Mouse (Mus musculus): ENCODE data around the gene Nrtn. TPM values are rescaled to one million over a fixed set of nuclear protein-coding genes. Genes with fewer than 3 reads are reported as not detected.

Gene Nrtn
- polyA plus RNA-seq, 1 experiment: 36.8 TPM

DNA sequence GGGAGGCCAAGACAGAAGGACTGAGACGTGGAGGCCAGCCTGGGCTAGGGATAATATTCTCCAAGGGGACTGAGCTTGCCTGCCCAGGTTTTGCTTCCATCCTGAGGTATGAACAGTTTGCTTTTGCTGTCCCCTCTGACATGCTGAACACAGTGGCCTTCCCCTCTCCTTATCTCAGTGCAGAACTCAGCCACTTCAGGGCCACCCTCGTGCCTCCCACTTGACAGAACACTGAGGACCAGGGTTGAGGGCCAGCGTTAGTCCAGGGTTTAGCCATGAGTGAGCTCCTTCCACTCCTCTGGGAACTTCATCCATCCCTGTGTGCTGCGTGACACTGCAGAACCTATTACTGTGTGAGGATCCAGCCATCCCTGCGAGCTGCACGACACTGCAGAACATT, 32.0 kb upstream of the Nrtn start:
- WGBS: 84% methylated on average over 6 of the region's 6 CpGs
- H3K4me1 ChIP-seq (ENCODE audit: control insufficient read depth, insufficient read depth, insufficient read length, low read length): no peaks in the 10 kb centered on the region
- TF ChIP-seq CTCF (IDR thresholded peaks at IDR 0.05; ENCODE audit: extremely low read depth, insufficient read length, insufficient replicate concordance, low read depth, low read length): no peak
- TF ChIP-seq POLR2A (IDR thresholded peaks at IDR 0.05; ENCODE audit: low read depth, low read length): no peak
- no peak overlapping the region for H3K27ac ChIP-seq (ENCODE audit: insufficient read depth, low read depth, low read length)
- no peaks in the 10 kb centered on the region for H3K27me3 ChIP-seq (ENCODE audit: control insufficient read depth, insufficient read depth, low read length)
- H3K36me3 ChIP-seq (ENCODE audit: control insufficient read depth, insufficient read depth, low read length): no peaks in the 10 kb centered on the region
- no peak overlapping the region for H3K4me3 ChIP-seq (ENCODE audit: low read depth, low read length)

GRCm38 (mm10) chr17:56788886-56789285, 31.6 kb upstream of the Nrtn start:
- no peaks in the 10 kb centered on the region for H3K4me1 ChIP-seq (ENCODE audit: control insufficient read depth, insufficient read depth, insufficient read length, low read length)
- WGBS: 50% methylated on average over 3 of the region's 3 CpGs

DNA sequence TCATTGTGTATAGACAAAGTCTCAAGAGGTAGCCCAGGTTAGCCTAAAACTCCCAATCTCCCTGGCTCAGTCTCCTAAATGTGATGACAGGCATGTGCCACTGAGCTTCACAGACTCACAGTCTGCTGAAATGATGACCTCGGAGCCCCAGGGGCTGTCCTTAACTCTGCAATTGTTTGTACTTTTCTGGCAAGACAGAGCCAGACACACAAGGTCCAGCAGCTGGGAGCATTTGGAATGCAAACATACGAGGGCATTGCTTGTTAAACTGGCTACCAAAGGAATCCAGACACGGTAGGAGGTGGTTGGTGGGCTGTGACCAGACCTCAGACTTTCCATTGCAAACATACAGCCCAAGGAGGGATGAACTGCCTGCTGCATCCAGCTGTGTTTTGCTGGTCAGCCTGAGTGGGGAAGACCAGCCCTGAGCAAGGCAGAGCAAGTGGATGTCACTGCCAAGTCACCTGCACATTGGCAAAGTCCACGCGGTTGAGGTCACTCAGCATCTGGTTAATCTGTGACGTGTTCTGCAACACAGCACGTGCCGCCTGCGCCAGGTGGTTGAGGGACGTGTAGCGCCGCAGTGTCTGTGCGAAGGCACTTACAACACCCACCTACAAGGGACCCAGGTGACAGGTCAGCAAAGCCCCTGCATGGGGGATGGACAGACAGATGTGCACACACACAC, 23.1 kb upstream of the Nrtn start:
- H3K36me3 ChIP-seq (ENCODE audit: control insufficient read depth, insufficient read depth, low read length): no peaks in the 10 kb centered on the region
- 58% methylated on average over 13 of the region's 13 CpGs for WGBS
- no peaks in the 10 kb centered on the region for H3K4me1 ChIP-seq (ENCODE audit: control insufficient read depth, insufficient read depth, insufficient read length, low read length)
- H3K4me3 ChIP-seq (ENCODE audit: low read depth, low read length): no peak overlapping the region
- TF ChIP-seq POLR2A (IDR thresholded peaks at IDR 0.05; ENCODE audit: low read depth, low read length): no peak
- TF ChIP-seq CTCF (IDR thresholded peaks at IDR 0.05; ENCODE audit: extremely low read depth, insufficient read length, insufficient replicate concordance, low read depth, low read length): no peak
- no peak overlapping the region for H3K27ac ChIP-seq (ENCODE audit: insufficient read depth, low read depth, low read length)
- H3K27me3 ChIP-seq (ENCODE audit: control insufficient read depth, insufficient read depth, low read length): no peaks in the 10 kb centered on the region

More at GRCm38 (mm10) chr17:56788886-56789285, 31.6 kb upstream of the Nrtn start:
- no peak overlapping the region for H3K4me3 ChIP-seq (ENCODE audit: low read depth, low read length)
- H3K27ac ChIP-seq (ENCODE audit: insufficient read depth, low read depth, low read length): no peak overlapping the region
- H3K27me3 ChIP-seq (ENCODE audit: control insufficient read depth, insufficient read depth, low read length): no peaks in the 10 kb centered on the region
- no peaks in the 10 kb centered on the region for H3K36me3 ChIP-seq (ENCODE audit: control insufficient read depth, insufficient read depth, low read length)
- TF ChIP-seq CTCF (IDR thresholded peaks at IDR 0.05; ENCODE audit: extremely low read depth, insufficient read length, insufficient replicate concordance, low read depth, low read length): no peak

DNA sequence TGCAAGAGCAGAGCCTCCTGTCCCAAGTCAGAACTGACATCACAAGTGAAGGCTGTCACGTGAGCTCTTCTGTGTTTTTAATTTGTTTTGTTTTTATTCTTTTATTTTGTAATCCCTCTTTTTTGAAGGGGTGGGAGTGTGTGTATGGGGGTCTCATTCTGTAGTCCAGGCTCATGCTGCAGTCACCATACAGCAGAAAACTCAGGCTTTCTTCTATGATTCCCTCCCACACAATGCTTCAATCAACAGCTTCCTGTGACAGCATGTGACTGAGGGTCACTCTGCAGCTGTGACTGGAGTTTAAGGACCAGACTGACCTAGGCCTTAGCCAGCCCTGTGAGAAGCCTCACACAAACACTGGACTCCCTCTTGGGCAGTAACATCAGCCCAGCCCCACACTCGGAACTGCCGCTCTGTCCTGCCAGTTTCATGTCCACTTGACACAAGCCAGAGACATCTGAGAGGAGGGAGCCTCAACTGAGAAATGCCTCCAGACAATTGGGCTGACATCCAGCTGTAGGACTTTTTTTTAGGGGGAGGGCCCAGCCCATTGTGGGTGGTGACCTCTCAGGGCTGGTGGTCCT, 21.5 kb upstream of the Nrtn start:
- WGBS: 79% methylated on average over 3 of the region's 3 CpGs
- Histone ChIP-seq H3K27ac (ENCODE audit: insufficient read depth, low read depth, low read length) (no peak overlapping the region), H3K27me3 (ENCODE audit: control insufficient read depth, insufficient read depth, low read length) (no peaks in the 10 kb centered on the region), H3K4me3 (ENCODE audit: low read depth, low read length) (no peak overlapping the region), H3K36me3 (ENCODE audit: control insufficient read depth, insufficient read depth, low read length) (no peaks in the 10 kb centered on the region), H3K4me1 (ENCODE audit: control insufficient read depth, insufficient read depth, insufficient read length, low read length) (no peaks in the 10 kb centered on the region)
- TF ChIP-seq POLR2A (IDR thresholded peaks at IDR 0.05; ENCODE audit: low read depth, low read length) (no peak), CTCF (IDR thresholded peaks at IDR 0.05; ENCODE audit: extremely low read depth, insufficient read length, insufficient replicate concordance, low read depth, low read length) (no peak)

DNA sequence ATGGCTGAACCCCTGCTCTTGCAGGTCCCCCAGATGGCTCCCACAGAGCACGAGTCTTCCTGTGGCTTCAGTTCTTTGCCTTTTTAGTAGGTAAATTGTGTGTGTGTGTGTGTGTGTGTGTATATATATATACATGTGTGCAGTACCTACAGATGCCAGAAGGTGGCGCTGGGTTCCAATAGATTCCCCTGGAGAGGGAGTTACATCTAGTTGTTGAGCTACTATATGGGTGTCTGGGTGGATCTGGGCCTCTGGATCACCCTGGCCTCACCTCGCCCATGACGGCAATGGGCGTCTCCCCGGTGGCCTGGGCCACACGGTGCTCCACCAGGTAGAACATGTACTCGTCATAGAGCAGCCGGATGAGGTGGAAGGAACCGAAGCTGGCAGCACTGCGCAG, 20.2 kb upstream of the Nrtn start:
- Histone ChIP-seq H3K36me3 (ENCODE audit: control insufficient read depth, insufficient read depth, low read length) (no peaks in the 10 kb centered on the region), H3K4me1 (ENCODE audit: control insufficient read depth, insufficient read depth, insufficient read length, low read length) (no peaks in the 10 kb centered on the region), H3K4me3 (ENCODE audit: low read depth, low read length) (no peak overlapping the region), H3K27me3 (ENCODE audit: control insufficient read depth, insufficient read depth, low read length) (no peaks in the 10 kb centered on the region), H3K27ac (ENCODE audit: insufficient read depth, low read depth, low read length) (no peak overlapping the region)
- WGBS: 94% methylated on average over 11 of the region's 11 CpGs
- TF ChIP-seq CTCF (IDR thresholded peaks at IDR 0.05; ENCODE audit: extremely low read depth, insufficient read length, insufficient replicate concordance, low read depth, low read length) (no peak), POLR2A (IDR thresholded peaks at IDR 0.05; ENCODE audit: low read depth, low read length) (no peak)

DNA sequence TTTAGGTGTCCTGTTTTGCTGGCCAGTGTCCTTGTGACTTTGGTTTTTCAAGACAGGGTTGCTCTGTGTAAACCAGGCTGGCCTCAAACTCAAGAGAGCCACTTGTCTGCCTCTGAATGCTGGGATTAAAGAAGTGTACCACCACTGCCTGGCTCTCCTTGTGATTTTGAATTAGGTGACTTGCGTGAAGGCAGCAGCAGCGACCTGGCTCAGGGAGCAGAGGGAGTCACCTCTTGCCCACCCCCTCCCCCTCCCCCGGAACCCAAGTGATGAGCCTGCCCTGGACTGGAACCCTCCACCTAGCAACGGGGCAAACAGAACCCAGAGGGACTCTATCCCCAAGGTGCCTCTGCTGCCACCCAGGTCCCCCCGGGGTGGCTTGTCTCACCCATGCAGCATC, 12.6 kb upstream of the Nrtn start, which contains the start of gene Prr22:
Gene Prr22 (plus strand): TSS at position 301 of the 400 bp plus-strand sequence.
- TF ChIP-seq POLR2A (IDR thresholded peaks at IDR 0.05; ENCODE audit: low read depth, low read length) (no peak), CTCF (IDR thresholded peaks at IDR 0.05; ENCODE audit: extremely low read depth, insufficient read length, insufficient replicate concordance, low read depth, low read length) (no peak)
- H3K27ac ChIP-seq (ENCODE audit: insufficient read depth, low read depth, low read length): no peak within 1 kb of the TSS
- H3K36me3 ChIP-seq (ENCODE audit: control insufficient read depth, insufficient read depth, low read length): peaks cover 34% of the 10 kb centered on the region
- no peak within 1 kb of the TSS for H3K4me3 ChIP-seq (ENCODE audit: low read depth, low read length)
- peaks cover 6% of the 10 kb centered on the region for H3K4me1 ChIP-seq (ENCODE audit: control insufficient read depth, insufficient read depth, insufficient read length, low read length)
- 88% methylated on average over 5 of the region's 5 CpGs for WGBS
- H3K27me3 ChIP-seq (ENCODE audit: control insufficient read depth, insufficient read depth, low read length): no peaks in the 10 kb centered on the region

DNA sequence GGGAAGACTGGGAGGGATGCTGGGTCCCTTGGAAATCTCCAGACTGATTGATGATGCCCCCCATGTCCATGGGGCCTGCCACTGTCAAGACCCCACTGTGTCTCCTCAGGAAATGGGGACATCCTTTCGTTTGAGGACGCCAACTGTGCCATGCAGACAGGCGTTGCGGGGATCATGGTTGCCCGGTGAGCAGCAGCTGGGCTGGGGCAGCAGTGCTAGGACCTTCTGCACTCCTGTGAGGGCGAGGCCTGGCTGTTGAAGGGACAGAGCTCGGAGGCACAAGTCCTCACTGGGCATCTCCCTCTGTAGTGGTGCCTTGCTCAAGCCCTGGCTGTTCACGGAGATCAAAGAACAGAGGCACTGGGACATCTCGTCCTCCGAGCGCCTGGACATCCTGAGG, 11.6 kb upstream of the Nrtn start:
- Histone ChIP-seq H3K4me3 (ENCODE audit: low read depth, low read length) (no peak overlapping the region), H3K27ac (ENCODE audit: insufficient read depth, low read depth, low read length) (no peak overlapping the region), H3K36me3 (ENCODE audit: control insufficient read depth, insufficient read depth, low read length) (peaks cover 34% of the 10 kb centered on the region), H3K4me1 (ENCODE audit: control insufficient read depth, insufficient read depth, insufficient read length, low read length) (peaks cover 6% of the 10 kb centered on the region), H3K27me3 (ENCODE audit: control insufficient read depth, insufficient read depth, low read length) (no peaks in the 10 kb centered on the region)
- TF ChIP-seq POLR2A (IDR thresholded peaks at IDR 0.05; ENCODE audit: low read depth, low read length) (no peak), CTCF (IDR thresholded peaks at IDR 0.05; ENCODE audit: extremely low read depth, insufficient read length, insufficient replicate concordance, low read depth, low read length) (no peak)
- 95% methylated on average over 11 of the region's 11 CpGs for WGBS

Data from small intestine, adult 2 months (tissue).